Mouse (Mus musculus) erythroblast, embryonic 14.5 days (primary cell): ENCODE measurements around the gene Slc25a22.

Experiments
- GATA1 ChIP-seq: IDR thresholded peaks from 2 replicates; pipeline ENCODE4 v1.6.1; 2012; ENCODE audit warnings: low read length, inconsistent platforms, mixed read lengths
- TAL1 ChIP-seq: IDR thresholded peaks from 3 replicates; pipeline ENCODE4 v1.6.1; 2012; ENCODE audit warnings: low read length, inconsistent platforms, mixed read lengths

DNA sequence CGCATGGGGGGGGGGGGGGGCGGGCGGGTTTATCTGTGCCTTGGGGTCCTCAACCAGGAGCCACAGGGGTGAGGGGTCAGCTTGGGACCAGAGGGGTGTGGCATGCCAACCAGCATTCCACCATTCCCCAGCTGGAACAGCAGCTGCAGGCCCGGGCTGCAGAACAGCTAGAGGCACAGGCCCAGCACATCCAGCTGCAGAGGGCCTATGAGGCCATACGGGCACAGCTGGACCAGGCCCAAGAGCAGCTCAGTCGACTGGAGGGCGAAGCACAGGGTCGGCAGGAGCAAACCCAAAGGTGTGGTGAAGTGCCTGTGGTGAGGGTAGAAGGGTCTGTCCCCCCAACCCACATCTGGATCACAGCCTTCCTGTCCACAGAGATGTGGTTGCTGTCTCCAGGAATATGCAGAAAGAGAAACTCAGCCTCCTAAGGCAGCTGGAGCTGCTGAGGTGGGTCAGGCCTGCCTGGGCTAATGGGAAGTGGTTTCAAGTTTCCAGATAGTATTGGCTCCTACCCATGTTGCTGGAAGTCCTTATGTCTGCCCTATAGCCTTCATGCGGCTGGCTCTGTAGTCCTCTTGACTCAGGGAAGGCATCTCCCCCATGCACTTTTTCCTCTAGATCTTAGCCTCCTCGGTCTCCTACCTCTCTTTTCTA, 27.8 kb upstream of the Slc25a22 start:
- no peak for TF ChIP-seq GATA1
- TF ChIP-seq TAL1: no peak
